Mouse (Mus musculus) embryonic facial prominence, embryonic 15.5 days (tissue): ENCODE measurements around the gene Dock7. TPM values are rescaled to one million over a fixed set of nuclear protein-coding genes. Genes with fewer than 3 reads are reported as not detected.
"Not testable (repeated sequence)": the region's sequence is repeated elsewhere in the genome, so short reads cannot be mapped to it uniquely, and the experiment has no call there.

Experiments used
- ATAC-seq: fragments of 200-750 bp; cut with Nextera tagmentation; 2 replicates; pipeline ENCODE4 v1.8.0; 2017; ENCODE audit warnings: low read depth, moderate TSS enrichment; ENCODE audit not compliant: insufficient number of reproducible peaks, low FRiP score, low TSS enrichment
- H3K27ac ChIP-seq: fragments of 300-500 bp; sonication (generic); replicated peaks from 2 replicates; pipeline ENCODE4 v1.5.1; 2015; ENCODE audit warnings: mild to moderate bottlenecking, inconsistent platforms
- H3K27me3 ChIP-seq: fragments of 300-500 bp; sonication (generic); 2 replicates; pipeline ENCODE4 v1.6.1; 2015; ENCODE audit warnings: inconsistent platforms
- H3K36me3 ChIP-seq: fragments of 300-500 bp; sonication (generic); 2 replicates; pipeline ENCODE4 v1.6.1; 2015; ENCODE audit warnings: mild to moderate bottlenecking, inconsistent platforms
- H3K4me1 ChIP-seq: fragments of 300-500 bp; sonication (generic); 2 replicates; pipeline ENCODE4 v1.6.1; 2015; ENCODE audit warnings: inconsistent platforms
- H3K4me2 ChIP-seq: fragments of 300-500 bp; sonication (generic); replicated peaks from 2 replicates; pipeline ENCODE4 v1.6.1; 2015; ENCODE audit warnings: mild to moderate bottlenecking, inconsistent platforms
- H3K4me3 ChIP-seq: fragments of 300-500 bp; sonication (generic); replicated peaks from 2 replicates; pipeline ENCODE4 v1.5.1; 2015; ENCODE audit warnings: mild to moderate bottlenecking, inconsistent platforms
- H3K9ac ChIP-seq: fragments of 300-500 bp; sonication (generic); 2 replicates; pipeline ENCODE4 v1.6.1; 2015; ENCODE audit warnings: inconsistent platforms
- H3K9me3 ChIP-seq: fragments of 300-500 bp; sonication (generic); replicated peaks from 2 replicates; pipeline ENCODE4 v1.6.1; 2016; ENCODE audit warnings: inconsistent platforms
- WGBS: fragments of 180-500 bp; shearing (Covaris S2); methylation state at CpG from one replicate; pipeline ENCODE4 v1.1.7; 2015; 5-methylcytosine and 5-hydroxymethylcytosine counted together
- polyA plus RNA-seq: library from polyadenylated mRNA; unstranded; fragments of >200 nt; fragmentation: Nextera tagmentation; extraction: Ambion mirVana; gene quantifications from 2 replicates; pipeline ENCODE4 v1.2.1, GENCODE M21; 2015

Gene Dock7
- polyA plus RNA-seq, 1 experiment from 2014 or later, result 46.7 TPM

GRCm38 (mm10) chr4:99005574-99005973 lies 115.1 kb downstream of the Dock7 start:
- no peak overlapping the region for H3K9ac ChIP-seq
- H3K27ac ChIP-seq, result no peak overlapping the region
- no peak overlapping the region for H3K4me2 ChIP-seq
- no peaks in the 10 kb centered on the region for H3K27me3 ChIP-seq
- H3K4me3 ChIP-seq, result no peak overlapping the region
- ATAC-seq, result no peak
- 86% methylated on average over 2 of the region's 2 CpGs for WGBS
- peaks cover 23% of the 10 kb centered on the region for H3K36me3 ChIP-seq
- no peaks in the 10 kb centered on the region for H3K9me3 ChIP-seq
- H3K4me1 ChIP-seq, result no peaks in the 10 kb centered on the region

- no peak overlapping the region for H3K4me3 ChIP-seq
- WGBS, result 52% methylated on average over 4 of the region's 4 CpGs
- H3K4me1 ChIP-seq, result no peaks in the 10 kb centered on the region
- H3K9me3 ChIP-seq, result no peaks in the 10 kb centered on the region
- no peak overlapping the region for H3K4me2 ChIP-seq
- no peaks in the 10 kb centered on the region for H3K27me3 ChIP-seq
- no peak for ATAC-seq
- H3K36me3 ChIP-seq, result peaks cover 19% of the 10 kb centered on the region
- H3K27ac ChIP-seq, result no peak overlapping the region
- no peak overlapping the region for H3K9ac ChIP-seq
Measured at GRCm38 (mm10) chr4:98993491-98993890, 127.2 kb downstream of the Dock7 start.

- 55% methylated on average over 8 of the region's 8 CpGs for WGBS
- Histone ChIP-seq H3K4me3 (no peak overlapping the region), H3K36me3 (peaks cover 34% of the 10 kb centered on the region), H3K4me2 (no peak overlapping the region), H3K9ac (no peak overlapping the region), H3K9me3 (no peaks in the 10 kb centered on the region), H3K27me3 (no peaks in the 10 kb centered on the region), H3K4me1 (no peaks in the 10 kb centered on the region), H3K27ac (no peak overlapping the region)
- no peak for ATAC-seq
Measured at GRCm38 (mm10) chr4:98984701-98985100, 136.0 kb downstream of the Dock7 start.

- H3K9me3 ChIP-seq, H3K4me1 ChIP-seq, H3K4me2 ChIP-seq, H3K9ac ChIP-seq, H3K27ac ChIP-seq, H3K4me3 ChIP-seq, ATAC-seq, H3K27me3 ChIP-seq: not testable (repeated sequence)
- H3K36me3 ChIP-seq, result peaks cover 27% of the 10 kb centered on the region
- WGBS, result 75% methylated on average over 3 of the region's 3 CpGs
Measured at GRCm38 (mm10) chr4:98979976-98980375, 140.7 kb downstream of the Dock7 start.

GRCm38 (mm10) chr4:98978693-98979092 lies 142.0 kb downstream of the Dock7 start:
- WGBS, result 78% methylated on average over 2 of the region's 2 CpGs
- no peak overlapping the region for H3K4me3 ChIP-seq
- H3K36me3 ChIP-seq, result peaks cover 28% of the 10 kb centered on the region
- no peaks in the 10 kb centered on the region; the same call in 1 of the 2 replicates for H3K4me1 ChIP-seq
- H3K27ac ChIP-seq, result no peak overlapping the region
- H3K9ac ChIP-seq, result no peak overlapping the region
- ATAC-seq, result no peak
- no peaks in the 10 kb centered on the region for H3K27me3 ChIP-seq
- H3K4me2 ChIP-seq, result no peak overlapping the region
- H3K9me3 ChIP-seq, result no peaks in the 10 kb centered on the region

GRCm38 (mm10) chr4:98978288-98978687 lies 142.4 kb downstream of the Dock7 start:
- ATAC-seq, H3K9me3 ChIP-seq, H3K4me3 ChIP-seq, H3K9ac ChIP-seq, H3K4me2 ChIP-seq, H3K27ac ChIP-seq, H3K4me1 ChIP-seq, H3K27me3 ChIP-seq: not testable (repeated sequence)
- 89% methylated on average over 2 of the region's 2 CpGs for WGBS
- peaks cover 26% of the 10 kb centered on the region for H3K36me3 ChIP-seq

GRCm38 (mm10) chr4:98975741-98976140 lies 145.0 kb downstream of the Dock7 start:
- H3K9ac ChIP-seq, result no peak overlapping the region
- H3K27ac ChIP-seq, result no peak overlapping the region
- H3K4me2 ChIP-seq, result no peak overlapping the region
- WGBS, result 68% methylated on average over 8 of the region's 8 CpGs
- no peaks in the 10 kb centered on the region for H3K27me3 ChIP-seq
- ATAC-seq, result no peak
- H3K9me3 ChIP-seq, result no peaks in the 10 kb centered on the region
- no peak overlapping the region for H3K4me3 ChIP-seq
- H3K36me3 ChIP-seq, result peaks cover 37% of the 10 kb centered on the region
- no peaks in the 10 kb centered on the region; the same call in 1 of the 2 replicates for H3K4me1 ChIP-seq

GRCm38 (mm10) chr4:98969946-98970345 lies 150.8 kb downstream of the Dock7 start:
- Histone ChIP-seq H3K4me1 (no peaks in the 10 kb centered on the region), H3K9ac (no peak overlapping the region), H3K4me2 (no peak overlapping the region), H3K27me3 (no peaks in the 10 kb centered on the region), H3K27ac (no peak overlapping the region), H3K9me3 (no peaks in the 10 kb centered on the region), H3K4me3 (no peak overlapping the region), H3K36me3 (peaks cover 60% of the 10 kb centered on the region)
- WGBS, result 86% methylated on average over 3 of the region's 3 CpGs
- ATAC-seq, result no peak

GRCm38 (mm10) chr4:98960243-98960642 lies 160.5 kb downstream of the Dock7 start:
- H3K27me3 ChIP-seq, result no peaks in the 10 kb centered on the region
- no peak overlapping the region for H3K9ac ChIP-seq
- H3K4me2 ChIP-seq, result no peak overlapping the region
- 91% methylated on average over 3 of the region's 3 CpGs for WGBS
- no peak overlapping the region for H3K27ac ChIP-seq
- no peaks in the 10 kb centered on the region for H3K9me3 ChIP-seq
- H3K4me3 ChIP-seq, result no peak overlapping the region
- no peaks in the 10 kb centered on the region for H3K4me1 ChIP-seq
- peaks cover 55% of the 10 kb centered on the region for H3K36me3 ChIP-seq
- no peak for ATAC-seq

- Histone ChIP-seq H3K9me3 (no peaks in the 10 kb centered on the region), H3K4me2 (no peak overlapping the region), H3K9ac (no peak overlapping the region), H3K27me3 (no peaks in the 10 kb centered on the region), H3K36me3 (peaks cover 39% of the 10 kb centered on the region), H3K4me3 (no peak overlapping the region), H3K27ac (no peak overlapping the region), H3K4me1 (no peaks in the 10 kb centered on the region)
- ATAC-seq, result no peak
- WGBS, result 90% methylated on average over 8 of the region's 8 CpGs
Measured at GRCm38 (mm10) chr4:98955986-98956385, 164.7 kb downstream of the Dock7 start.

GRCm38 (mm10) chr4:98950563-98950962 lies 170.2 kb downstream of the Dock7 start:
- H3K36me3 ChIP-seq, result peaks cover 14% of the 10 kb centered on the region
- H3K27me3 ChIP-seq, result no peaks in the 10 kb centered on the region
- no peak overlapping the region for H3K27ac ChIP-seq
- ATAC-seq, result no peak
- H3K4me1 ChIP-seq, result no peaks in the 10 kb centered on the region
- H3K4me2 ChIP-seq, result no peak overlapping the region
- no peak overlapping the region for H3K4me3 ChIP-seq
- no peaks in the 10 kb centered on the region for H3K9me3 ChIP-seq
- no peak overlapping the region for H3K9ac ChIP-seq

GRCm38 (mm10) chr4:98938210-98938609 lies 182.5 kb downstream of the Dock7 start:
- not testable (repeated sequence) for H3K4me1 ChIP-seq, H3K4me3 ChIP-seq, H3K27ac ChIP-seq, ATAC-seq, H3K9me3 ChIP-seq, H3K9ac ChIP-seq, H3K4me2 ChIP-seq, H3K27me3 ChIP-seq
- peaks cover 56% of the 10 kb centered on the region for H3K36me3 ChIP-seq
- WGBS, result 91% methylated on average over 6 of the region's 6 CpGs
